Mouse (Mus musculus): ENCODE results near the gene Fndc1. TPM values are rescaled to one million over a fixed set of nuclear protein-coding genes. Genes with fewer than 3 reads are reported as not detected.

Fndc1 gene
- polyA plus RNA-seq, 1 experiment = 0.25 TPM

DNA sequence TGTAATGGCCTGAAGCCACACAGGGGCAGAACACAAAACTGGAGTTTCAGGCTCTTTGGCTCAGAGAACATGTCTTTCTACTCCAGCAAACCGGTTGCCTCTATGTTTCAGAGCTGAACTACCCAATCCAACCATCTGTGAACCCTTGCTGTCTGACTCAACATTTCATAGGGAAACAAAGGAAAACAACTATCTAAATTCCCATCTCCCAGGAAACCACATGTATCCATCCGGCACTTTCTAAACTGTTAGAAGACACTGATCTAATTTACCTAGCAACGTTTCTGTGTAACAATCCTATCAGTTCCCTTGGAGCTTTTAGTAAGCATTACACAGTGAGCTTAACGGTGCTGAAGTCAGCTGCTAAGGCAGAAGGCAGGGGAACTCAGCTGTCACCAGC is 67.3 kb downstream of the Fndc1 start:
- WGBS = 76% methylated on average over 4 of the region's 4 CpGs

DNA sequence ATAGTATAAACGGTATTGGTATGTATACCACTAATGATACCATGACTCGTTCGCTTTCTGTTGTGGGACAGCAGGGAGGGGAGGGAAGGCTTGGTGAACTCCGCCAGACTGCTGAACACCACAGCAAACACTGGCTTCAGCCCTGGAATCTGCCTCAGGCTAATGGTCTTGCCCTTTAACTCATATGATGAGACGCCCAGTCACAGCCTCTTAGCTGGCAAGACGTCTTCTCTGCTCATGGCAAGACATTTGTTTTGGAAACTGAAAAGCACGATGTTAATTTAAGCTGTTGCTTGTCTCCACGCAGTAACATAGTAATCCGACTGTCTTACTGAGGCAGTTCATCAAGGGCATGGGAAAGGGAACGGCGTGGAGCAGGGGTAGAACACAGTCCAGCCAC is 72.1 kb downstream of the Fndc1 start:
- Histone ChIP-seq H3K4me1 (ENCODE audit: control insufficient read depth, insufficient read depth, low read length) (no peaks in the 10 kb centered on the region), H3K4me3 (replicated peaks; ENCODE audit: control insufficient read depth, low read depth, low read length) (no peak overlapping the region), H3K27ac (ENCODE audit: control insufficient read depth, insufficient read depth, low read depth, low read length, poor library complexity) (no peak overlapping the region)
- 87% methylated on average over 11 of the region's 11 CpGs for WGBS
- TF ChIP-seq CTCF (IDR thresholded peaks at IDR 0.05; ENCODE audit: control insufficient read depth, insufficient read depth, low read length) = no peak
- no peak for TF ChIP-seq POLR2A (IDR thresholded peaks at IDR 0.05; ENCODE audit: borderline replicate concordance, control insufficient read depth, low read depth, low read length)

More for the DNA sequence above, 67.3 kb downstream of the Fndc1 start:
- Histone ChIP-seq H3K4me1 (ENCODE audit: control insufficient read depth, insufficient read depth, low read length) (no peaks in the 10 kb centered on the region), H3K27ac (ENCODE audit: control insufficient read depth, insufficient read depth, low read depth, low read length, poor library complexity) (no peak overlapping the region), H3K4me3 (replicated peaks; ENCODE audit: control insufficient read depth, low read depth, low read length) (no peak overlapping the region)
- TF ChIP-seq CTCF (IDR thresholded peaks at IDR 0.05; ENCODE audit: control insufficient read depth, insufficient read depth, low read length) = no peak
- TF ChIP-seq POLR2A (IDR thresholded peaks at IDR 0.05; ENCODE audit: borderline replicate concordance, control insufficient read depth, low read depth, low read length) = no peak

DNA sequence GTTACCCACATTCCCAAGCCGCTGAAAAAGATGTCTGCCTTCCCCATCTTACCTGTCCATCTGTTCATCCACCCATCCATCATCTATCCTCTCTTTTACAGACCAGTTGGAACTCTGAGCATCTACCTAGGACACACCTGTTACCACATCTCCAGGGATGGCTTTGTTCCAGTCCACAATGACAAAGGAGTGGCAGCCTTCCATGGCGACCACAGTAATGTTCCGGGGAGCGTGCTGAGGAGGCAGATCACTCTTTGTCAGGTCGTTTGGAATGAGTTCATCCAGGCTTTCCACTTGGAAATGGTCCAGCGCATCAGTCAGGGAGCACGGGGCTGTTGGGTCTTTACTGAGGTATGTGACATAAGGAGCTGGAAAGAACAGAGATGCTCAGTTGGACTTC is 73.7 kb downstream of the Fndc1 start:
- 60% methylated on average over 7 of the region's 7 CpGs for WGBS
- Histone ChIP-seq H3K27ac (ENCODE audit: control insufficient read depth, insufficient read depth, low read depth, low read length, poor library complexity) (no peak overlapping the region), H3K4me3 (replicated peaks; ENCODE audit: control insufficient read depth, low read depth, low read length) (no peak overlapping the region), H3K4me1 (ENCODE audit: control insufficient read depth, insufficient read depth, low read length) (no peaks in the 10 kb centered on the region)
- no peak for TF ChIP-seq POLR2A (IDR thresholded peaks at IDR 0.05; ENCODE audit: borderline replicate concordance, control insufficient read depth, low read depth, low read length)
- no peak for TF ChIP-seq CTCF (IDR thresholded peaks at IDR 0.05; ENCODE audit: control insufficient read depth, insufficient read depth, low read length)

DNA sequence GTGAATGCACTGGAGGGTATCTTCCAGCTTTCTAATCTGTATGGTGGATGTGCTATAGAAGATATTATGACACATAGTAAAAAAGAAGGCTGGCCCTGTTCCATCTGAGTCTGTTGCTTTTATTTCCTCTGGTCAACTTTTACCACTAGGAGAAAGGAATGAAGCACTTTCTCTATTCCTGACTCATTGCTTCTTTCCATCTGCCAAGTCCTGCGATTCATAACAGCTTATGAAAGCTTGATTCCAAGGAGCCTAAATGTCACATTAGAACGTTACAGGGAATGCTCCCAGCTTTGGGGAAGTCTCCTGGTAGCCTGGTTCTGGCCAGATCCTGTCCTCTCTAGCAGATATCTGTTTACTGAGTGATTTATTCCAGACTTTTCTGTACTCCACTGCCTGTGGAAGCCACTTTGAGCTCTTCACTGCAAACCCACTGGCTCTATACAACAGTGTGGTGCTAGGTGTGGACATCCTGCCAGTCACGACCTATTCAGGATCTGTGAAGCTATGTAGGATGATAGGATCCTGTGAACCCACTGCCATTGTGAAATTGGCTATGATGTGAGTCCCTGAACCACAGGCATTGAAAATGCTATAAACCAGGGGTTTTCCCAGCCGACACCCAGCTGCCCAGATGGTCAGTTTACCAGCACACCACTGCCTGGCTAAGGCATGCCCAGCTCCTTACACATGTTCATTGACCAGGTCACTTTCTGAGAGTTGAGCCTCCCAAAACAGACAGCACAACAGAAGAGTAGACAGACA is 77.9 kb downstream of the Fndc1 start:
- Histone ChIP-seq H3K4me3 (replicated peaks; ENCODE audit: control insufficient read depth, low read depth, low read length) (no peak overlapping the region), H3K4me1 (ENCODE audit: control insufficient read depth, insufficient read depth, low read length) (no peaks in the 10 kb centered on the region), H3K27ac (ENCODE audit: control insufficient read depth, insufficient read depth, low read depth, low read length, poor library complexity) (no peak overlapping the region)
- 76% methylated on average over 4 of the region's 4 CpGs for WGBS
- TF ChIP-seq CTCF (IDR thresholded peaks at IDR 0.05; ENCODE audit: control insufficient read depth, insufficient read depth, low read length) (no peak), POLR2A (IDR thresholded peaks at IDR 0.05; ENCODE audit: borderline replicate concordance, control insufficient read depth, low read depth, low read length) (no peak)

- Histone ChIP-seq H3K4me1 (ENCODE audit: control insufficient read depth, insufficient read depth, low read length) (no peaks in the 10 kb centered on the region), H3K27ac (ENCODE audit: control insufficient read depth, insufficient read depth, low read depth, low read length, poor library complexity) (no peak overlapping the region), H3K4me3 (replicated peaks; ENCODE audit: control insufficient read depth, low read depth, low read length) (no peak overlapping the region)
- 87% methylated on average over 3 of the region's 3 CpGs for WGBS
- TF ChIP-seq CTCF (IDR thresholded peaks at IDR 0.05; ENCODE audit: control insufficient read depth, insufficient read depth, low read length) (no peak), POLR2A (IDR thresholded peaks at IDR 0.05; ENCODE audit: borderline replicate concordance, control insufficient read depth, low read depth, low read length) (no peak)
Observed at GRCm38 (mm10) chr17:7746841-7747240, 80.3 kb downstream of the Fndc1 start.

DNA sequence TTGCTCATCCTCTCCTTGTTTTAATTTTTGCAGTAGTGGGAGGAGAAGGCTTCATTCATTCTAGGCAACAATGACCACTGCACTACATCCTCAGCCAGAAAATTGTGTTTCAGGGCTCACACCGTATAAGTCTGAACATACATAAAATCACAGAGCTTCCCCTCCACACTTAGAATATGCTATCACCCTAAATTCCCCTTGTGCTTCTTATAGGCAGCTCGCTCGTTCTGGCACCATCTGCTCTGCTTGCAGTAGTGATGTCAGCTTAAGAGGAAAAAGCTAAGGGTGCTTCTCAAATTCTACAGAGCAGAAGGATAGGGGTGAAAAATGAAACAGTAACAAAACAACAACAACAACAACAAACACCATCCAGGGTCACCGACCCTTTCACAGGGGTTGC is 82.1 kb downstream of the Fndc1 start:
- no peak overlapping the region for H3K27ac ChIP-seq (ENCODE audit: control insufficient read depth, insufficient read depth, low read depth, low read length, poor library complexity)
- H3K4me1 ChIP-seq (ENCODE audit: control insufficient read depth, insufficient read depth, low read length) = no peaks in the 10 kb centered on the region
- TF ChIP-seq POLR2A (IDR thresholded peaks at IDR 0.05; ENCODE audit: borderline replicate concordance, control insufficient read depth, low read depth, low read length) (no peak), CTCF (IDR thresholded peaks at IDR 0.05; ENCODE audit: control insufficient read depth, insufficient read depth, low read length) (no peak)
- WGBS = 75% methylated on average over 4 of the region's 4 CpGs
- H3K4me3 ChIP-seq (replicated peaks; ENCODE audit: control insufficient read depth, low read depth, low read length) = no peak overlapping the region

DNA sequence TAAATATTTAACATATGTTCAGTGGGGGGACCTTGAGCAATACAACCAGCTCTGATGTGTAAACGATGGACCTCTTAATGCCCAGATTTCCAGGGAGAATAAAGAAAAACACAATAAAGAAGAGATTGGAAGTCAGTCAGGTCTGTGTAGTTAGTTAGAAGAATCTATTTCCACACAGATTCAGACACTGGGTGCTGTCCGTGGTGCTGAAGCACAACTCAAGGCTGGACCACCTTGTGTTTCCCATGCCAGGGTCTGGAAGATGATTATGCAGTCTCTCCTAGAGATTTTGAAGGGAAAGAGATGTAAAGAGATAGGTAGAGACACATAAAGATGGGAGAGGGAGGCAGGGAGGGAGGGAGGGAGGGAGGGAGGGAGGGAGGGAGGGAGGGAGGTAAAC is 86.1 kb downstream of the Fndc1 start:
- H3K4me1 ChIP-seq (ENCODE audit: control insufficient read depth, insufficient read depth, low read length) = no peaks in the 10 kb centered on the region
- 22% methylated on average over 2 of the region's 2 CpGs for WGBS
- H3K4me3 ChIP-seq (replicated peaks; ENCODE audit: control insufficient read depth, low read depth, low read length) = no peak overlapping the region
- TF ChIP-seq POLR2A (IDR thresholded peaks at IDR 0.05; ENCODE audit: borderline replicate concordance, control insufficient read depth, low read depth, low read length) (no peak), CTCF (IDR thresholded peaks at IDR 0.05; ENCODE audit: control insufficient read depth, insufficient read depth, low read length) (no peak)
- no peak overlapping the region for H3K27ac ChIP-seq (ENCODE audit: control insufficient read depth, insufficient read depth, low read depth, low read length, poor library complexity)

DNA sequence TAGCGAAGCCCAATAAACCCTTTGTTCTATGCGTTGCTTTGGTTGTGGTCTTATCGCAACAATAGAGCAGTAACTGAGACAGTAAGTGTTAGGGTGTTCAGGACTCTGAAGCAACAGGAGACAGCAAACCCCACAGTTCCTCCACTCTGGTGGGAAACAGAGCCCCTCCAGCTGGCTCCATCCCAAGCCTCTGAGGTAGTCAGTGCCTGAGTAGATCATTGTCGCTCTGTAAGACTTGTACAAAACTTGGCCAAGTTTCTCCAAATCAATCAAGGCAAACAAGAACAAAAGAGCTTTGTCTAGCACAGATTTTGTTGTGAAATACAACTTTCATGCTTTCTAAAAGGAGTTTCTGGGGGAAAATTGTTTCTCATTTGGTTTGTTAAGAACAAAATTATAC is 104.1 kb downstream of the Fndc1 start:
- 92% methylated on average over 4 of the region's 4 CpGs for WGBS
- no peak overlapping the region for H3K27ac ChIP-seq (ENCODE audit: control insufficient read depth, insufficient read depth, low read depth, low read length, poor library complexity)

More for the DNA sequence above, 104.1 kb downstream of the Fndc1 start:
- H3K4me1 ChIP-seq (ENCODE audit: control insufficient read depth, insufficient read depth, low read length) = no peaks in the 10 kb centered on the region
- H3K4me3 ChIP-seq (replicated peaks; ENCODE audit: control insufficient read depth, low read depth, low read length) = no peak overlapping the region
- TF ChIP-seq POLR2A (IDR thresholded peaks at IDR 0.05; ENCODE audit: borderline replicate concordance, control insufficient read depth, low read depth, low read length) (no peak), CTCF (IDR thresholded peaks at IDR 0.05; ENCODE audit: control insufficient read depth, insufficient read depth, low read length) (no peak)
